Mouse (Mus musculus): ENCODE measurements around the gene Vps18.
A peak's percentile ranks its signal among the peaks of the same experiment; 100 is the strongest.

Gene Vps18

GRCm38 (mm10) chr2:119288270-119288882 is at the start of gene Vps18:
Gene Vps18, plus strand, starts transcription at chr2:119288740.
- peak; percentile 39 for DNase-seq (ENCODE audit: extremely low read depth, low read depth, low spot score)

GRCm38 (mm10) chr2:119240075-119240818 is 48.3 kb upstream of the Vps18 start:
- DNase-seq (ENCODE audit: extremely low read depth, low read depth, low spot score) = no peak

- no peak for DNase-seq (ENCODE audit: extremely low read depth, low read depth, low spot score)
Measured at GRCm38 (mm10) chr2:119240819-119241186, 47.7 kb upstream of the Vps18 start.

GRCm38 (mm10) chr2:119242548-119242947 is 46.0 kb upstream of the Vps18 start:
- DNase-seq (ENCODE audit: extremely low read depth, low read depth, low spot score) = no peak

- DNase-seq (ENCODE audit: extremely low read depth, low read depth, low spot score) = no peak
Measured at GRCm38 (mm10) chr2:119245246-119245645, 43.3 kb upstream of the Vps18 start.

GRCm38 (mm10) chr2:119247904-119248303 is 40.6 kb upstream of the Vps18 start:
- DNase-seq (ENCODE audit: extremely low read depth, low read depth, low spot score) = no peak

GRCm38 (mm10) chr2:119249592-119250061 is 38.9 kb upstream of the Vps18 start:
- no peak for DNase-seq (ENCODE audit: extremely low read depth, low read depth, low spot score)

- no peak for DNase-seq (ENCODE audit: extremely low read depth, low read depth, low spot score)
Measured at GRCm38 (mm10) chr2:119250377-119250776, 38.2 kb upstream of the Vps18 start.

- no peak for DNase-seq (ENCODE audit: extremely low read depth, low read depth, low spot score)
Measured at GRCm38 (mm10) chr2:119250826-119251478, 37.6 kb upstream of the Vps18 start.

GRCm38 (mm10) chr2:119254976-119255375 is 33.6 kb upstream of the Vps18 start:
- DNase-seq (ENCODE audit: extremely low read depth, low read depth, low spot score) = no peak

- no peak for DNase-seq (ENCODE audit: extremely low read depth, low read depth, low spot score)
Measured at GRCm38 (mm10) chr2:119260518-119260917, 28.0 kb upstream of the Vps18 start.

GRCm38 (mm10) chr2:119261326-119261725 is 27.2 kb upstream of the Vps18 start:
- DNase-seq (ENCODE audit: extremely low read depth, low read depth, low spot score) = no peak

- no peak for DNase-seq (ENCODE audit: extremely low read depth, low read depth, low spot score)
Measured at GRCm38 (mm10) chr2:119262978-119263377, 25.6 kb upstream of the Vps18 start.

- no peak for DNase-seq (ENCODE audit: extremely low read depth, low read depth, low spot score)
Measured at GRCm38 (mm10) chr2:119263813-119264212, 24.7 kb upstream of the Vps18 start.

- DNase-seq (ENCODE audit: extremely low read depth, low read depth, low spot score) = no peak
Measured at GRCm38 (mm10) chr2:119270286-119270642, 18.3 kb upstream of the Vps18 start.

GRCm38 (mm10) chr2:119270643-119271331 is 17.8 kb upstream of the Vps18 start, which contains the start of gene Rhov:
Gene Rhov, minus strand, starts transcription at chr2:119271272.
- no peak for DNase-seq (ENCODE audit: extremely low read depth, low read depth, low spot score)

- DNase-seq (ENCODE audit: extremely low read depth, low read depth, low spot score) = no peak
Measured at GRCm38 (mm10) chr2:119274126-119274525, 14.4 kb upstream of the Vps18 start.

- DNase-seq (ENCODE audit: extremely low read depth, low read depth, low spot score) = no peak
Measured at GRCm38 (mm10) chr2:119276926-119277325, 11.6 kb upstream of the Vps18 start.

- DNase-seq (ENCODE audit: extremely low read depth, low read depth, low spot score) = no peak
Measured at GRCm38 (mm10) chr2:119277810-119278209, 10.7 kb upstream of the Vps18 start.

GRCm38 (mm10) chr2:119281899-119282565 is 6.5 kb upstream of the Vps18 start:
- no peak for DNase-seq (ENCODE audit: extremely low read depth, low read depth, low spot score)

- no peak for DNase-seq (ENCODE audit: extremely low read depth, low read depth, low spot score)
Measured at GRCm38 (mm10) chr2:119287372-119287771, 1.2 kb upstream of the Vps18 start.
